Mouse (Mus musculus): ENCODE measurements around the gene Olfr91. TPM values are rescaled to one million over a fixed set of nuclear protein-coding genes. Genes with fewer than 3 reads are reported as not detected.
A peak's percentile ranks its signal among the peaks of the same experiment; 100 is the strongest.

Olfr91 gene
- polyA plus RNA-seq, 1 experiment from 2014 or later: not detected

GRCm38 (mm10) chr17:37049570-37050310 lies 48.3 kb downstream of the Olfr91 start:
- Histone ChIP-seq H3K4me1 (replicated peaks; ENCODE audit: control insufficient read depth, insufficient read depth, low read length) (peaks cover 49% of the 10 kb centered on the region), H3K9me3 (ENCODE audit: control insufficient read depth, low read length) (no peaks in the 10 kb centered on the region), H3K27me3 (ENCODE audit: control insufficient read depth, insufficient read depth, low read length) (no peaks in the 10 kb centered on the region), H3K27ac (peak overlapping the region; percentile 85), H3K9ac (peak overlapping the region; percentile 87), H3K36me3 (replicated peaks; ENCODE audit: control insufficient read depth, insufficient read depth) (peaks cover 17% of the 10 kb centered on the region), H3K4me2 (replicated peaks) (peak overlapping the region; percentile 89), H3K4me3 (replicated peaks; ENCODE audit: low read length) (peak overlapping the region; percentile 96)
- DNase-seq (ENCODE audit: low spot score): peak; percentile 73
- 2% methylated on average over 39 of the region's 39 CpGs for WGBS
- ATAC-seq (ENCODE audit: low FRiP score): peak; percentile 15; the same call in 1 of the 2 replicates

GRCm38 (mm10) chr17:37048383-37048782 lies 49.7 kb downstream of the Olfr91 start:
- Histone ChIP-seq H3K36me3 (replicated peaks; ENCODE audit: control insufficient read depth, insufficient read depth) (peaks cover 3% of the 10 kb centered on the region), H3K27ac (no peak overlapping the region), H3K4me3 (replicated peaks; ENCODE audit: low read length) (peak overlapping the region; percentile 96), H3K27me3 (ENCODE audit: control insufficient read depth, insufficient read depth, low read length) (no peaks in the 10 kb centered on the region), H3K4me1 (replicated peaks; ENCODE audit: control insufficient read depth, insufficient read depth, low read length) (peaks cover 51% of the 10 kb centered on the region), H3K4me2 (replicated peaks) (peak overlapping the region; percentile 89), H3K9me3 (ENCODE audit: control insufficient read depth, low read length) (no peaks in the 10 kb centered on the region), H3K9ac (peak overlapping the region; percentile 62)
- 57% methylated on average over 7 of the region's 7 CpGs for WGBS
- ATAC-seq (ENCODE audit: low FRiP score): no peak
- DNase-seq (ENCODE audit: low spot score): no peak

DNA sequence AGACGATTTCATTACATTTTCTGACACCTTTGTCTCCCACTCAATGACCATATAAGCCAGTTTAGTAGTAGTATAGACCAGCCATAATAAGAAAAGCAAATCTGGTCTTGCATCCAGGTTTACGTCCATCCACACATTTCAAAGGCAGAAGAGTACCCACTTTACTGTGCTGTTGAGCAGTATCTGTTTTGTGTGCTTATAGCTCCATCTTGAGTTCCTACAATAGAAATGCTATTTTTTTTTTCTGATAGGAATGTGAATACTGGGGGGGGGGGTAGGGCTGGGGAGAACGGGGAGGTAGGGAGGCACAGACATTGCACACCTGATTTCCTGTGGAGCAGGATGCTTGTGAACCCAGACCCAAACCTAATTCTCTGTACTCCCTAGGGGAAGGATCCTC lies 50.1 kb downstream of the Olfr91 start:
- peaks cover 51% of the 10 kb centered on the region for H3K4me1 ChIP-seq (replicated peaks; ENCODE audit: control insufficient read depth, insufficient read depth, low read length)

DNA sequence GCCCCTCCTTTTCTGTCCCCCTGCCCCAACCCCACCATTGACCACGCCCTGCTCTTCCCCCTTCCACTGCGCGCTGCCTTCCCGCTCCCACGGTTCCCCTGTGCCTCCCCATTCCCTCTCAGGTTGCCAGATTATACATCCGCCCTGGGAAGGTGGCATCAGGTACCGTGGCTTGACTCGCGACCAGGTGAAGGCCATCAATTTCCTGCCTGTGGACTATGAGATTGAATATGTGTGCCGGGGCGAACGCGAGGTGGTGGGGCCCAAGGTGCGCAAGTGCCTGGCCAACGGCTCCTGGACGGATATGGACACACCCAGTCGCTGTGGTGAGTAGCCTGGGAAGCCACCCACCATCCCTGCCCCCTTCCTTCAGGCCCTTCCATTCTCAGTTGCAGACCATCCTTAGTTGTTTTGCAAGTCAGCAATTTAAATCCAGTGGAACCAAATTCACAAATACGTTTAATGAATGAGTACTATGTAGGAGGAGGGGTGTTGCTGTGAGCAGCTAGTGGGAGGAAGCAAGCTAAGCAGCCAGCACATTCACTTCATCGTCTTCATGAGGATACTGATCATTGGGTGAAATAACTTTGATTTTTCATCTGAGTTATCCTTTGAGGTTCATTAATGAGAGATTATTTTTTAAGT lies 50.6 kb downstream of the Olfr91 start:
- Histone ChIP-seq H3K36me3 (replicated peaks; ENCODE audit: control insufficient read depth, insufficient read depth) (no peaks in the 10 kb centered on the region; the same call in 1 of the 2 replicates), H3K4me2 (replicated peaks) (peak overlapping the region; percentile 89), H3K4me1 (replicated peaks; ENCODE audit: control insufficient read depth, insufficient read depth, low read length) (peaks cover 48% of the 10 kb centered on the region), H3K9ac (peak overlapping the region; percentile 99), H3K4me3 (replicated peaks; ENCODE audit: low read length) (peak overlapping the region; percentile 96), H3K9me3 (ENCODE audit: control insufficient read depth, low read length) (no peaks in the 10 kb centered on the region), H3K27ac (peak overlapping the region; percentile 97), H3K27me3 (ENCODE audit: control insufficient read depth, insufficient read depth, low read length) (no peaks in the 10 kb centered on the region)
- 15% methylated on average over 19 of the region's 19 CpGs for WGBS
- DNase-seq (ENCODE audit: low spot score): no peak
- no peak for ATAC-seq (ENCODE audit: low FRiP score)

More for the DNA sequence above, 50.1 kb downstream of the Olfr91 start:
- peak overlapping the region; percentile 99 for H3K9ac ChIP-seq
- peak overlapping the region; percentile 96 for H3K4me3 ChIP-seq (replicated peaks; ENCODE audit: low read length)
- H3K27me3 ChIP-seq (ENCODE audit: control insufficient read depth, insufficient read depth, low read length): no peaks in the 10 kb centered on the region
- peak overlapping the region; percentile 89 for H3K4me2 ChIP-seq (replicated peaks)
- H3K9me3 ChIP-seq (ENCODE audit: control insufficient read depth, low read length): no peaks in the 10 kb centered on the region
- ATAC-seq (ENCODE audit: low FRiP score): no peak
- peak overlapping the region; percentile 97 for H3K27ac ChIP-seq
- no peaks in the 10 kb centered on the region; the same call in 1 of the 2 replicates for H3K36me3 ChIP-seq (replicated peaks; ENCODE audit: control insufficient read depth, insufficient read depth)
- DNase-seq (ENCODE audit: low spot score): peak; percentile 67
- WGBS: 22% methylated on average over 3 of the region's 3 CpGs

GRCm38 (mm10) chr17:37046312-37047112 lies 51.6 kb downstream of the Olfr91 start:
- H3K27me3 ChIP-seq (ENCODE audit: control insufficient read depth, insufficient read depth, low read length): no peaks in the 10 kb centered on the region
- peak overlapping the region; percentile 89 for H3K4me2 ChIP-seq (replicated peaks)
- H3K9ac ChIP-seq: peak overlapping the region; percentile 99
- H3K9me3 ChIP-seq (ENCODE audit: control insufficient read depth, low read length): no peaks in the 10 kb centered on the region
- H3K4me3 ChIP-seq (replicated peaks; ENCODE audit: low read length): peak overlapping the region; percentile 96
- H3K36me3 ChIP-seq (replicated peaks; ENCODE audit: control insufficient read depth, insufficient read depth): no peaks in the 10 kb centered on the region; the same call in 1 of the 2 replicates
- WGBS: under 1% methylated on average over 31 of the region's 58 CpGs
- H3K4me1 ChIP-seq (replicated peaks; ENCODE audit: control insufficient read depth, insufficient read depth, low read length): peaks cover 40% of the 10 kb centered on the region
- peak; percentile 51 for DNase-seq (ENCODE audit: low spot score)
- peak overlapping the region; percentile 97 for H3K27ac ChIP-seq
- ATAC-seq (ENCODE audit: low FRiP score): peak; percentile 52

DNA sequence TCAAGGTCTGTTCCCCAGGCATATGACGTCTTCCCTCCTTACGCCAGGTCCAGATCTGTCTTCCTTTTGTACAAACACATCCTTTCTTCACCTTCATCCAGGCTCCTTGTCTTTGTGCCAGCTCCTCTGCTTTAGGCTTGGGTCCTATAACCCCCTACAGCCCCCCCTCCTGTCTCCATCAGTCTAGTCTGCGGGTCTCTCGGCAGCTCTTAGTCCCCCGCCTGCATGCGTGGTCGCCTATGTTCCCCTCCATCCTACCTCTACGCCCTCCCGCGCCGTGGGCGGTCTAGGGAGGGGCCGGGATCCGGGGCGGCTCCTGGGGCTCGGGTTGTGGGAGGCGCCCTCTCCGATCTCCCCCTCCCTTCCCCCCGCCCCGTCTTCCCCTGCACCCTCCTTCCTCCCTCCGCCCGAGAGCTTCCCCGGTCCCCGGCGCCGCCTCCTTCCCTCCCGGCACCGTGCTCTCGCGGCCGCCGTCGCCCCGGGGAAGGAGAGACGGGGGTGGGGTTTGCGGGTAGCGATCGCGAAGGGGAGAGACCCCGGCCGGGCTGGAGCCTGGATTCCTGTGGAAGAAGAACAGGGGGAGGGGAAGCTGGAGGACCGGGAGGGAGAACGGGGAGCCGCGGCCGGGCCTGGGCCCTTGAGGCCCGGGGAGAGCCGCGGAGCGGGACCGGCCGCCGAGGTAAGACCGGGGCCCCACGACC lies 52.3 kb downstream of the Olfr91 start, which contains the start of gene Gabbr1:
Gene Gabbr1 (plus strand): TSS at position 356 of the 701 bp plus-strand sequence.
- peak; percentile 81 for DNase-seq (ENCODE audit: low spot score)
- peaks cover 35% of the 10 kb centered on the region for H3K4me1 ChIP-seq (replicated peaks; ENCODE audit: control insufficient read depth, insufficient read depth, low read length)
- H3K9ac ChIP-seq: peak within 1 kb of the TSS; percentile 99
- whole genome bisulfite sequencing: 0% methylated on average over 47 of the region's 55 CpGs
- no peaks in the 10 kb centered on the region for H3K27me3 ChIP-seq (ENCODE audit: control insufficient read depth, insufficient read depth, low read length)
- no peaks in the 10 kb centered on the region for H3K9me3 ChIP-seq (ENCODE audit: control insufficient read depth, low read length)
- H3K4me2 ChIP-seq (replicated peaks): peak within 1 kb of the TSS; percentile 89
- H3K36me3 ChIP-seq (replicated peaks; ENCODE audit: control insufficient read depth, insufficient read depth): no peaks in the 10 kb centered on the region; the same call in 1 of the 2 replicates
- H3K4me3 ChIP-seq (replicated peaks; ENCODE audit: low read length): peak within 1 kb of the TSS; percentile 96
- peak within 1 kb of the TSS; percentile 97 for H3K27ac ChIP-seq
- ATAC-seq (ENCODE audit: low FRiP score): peak; percentile 82

DNA sequence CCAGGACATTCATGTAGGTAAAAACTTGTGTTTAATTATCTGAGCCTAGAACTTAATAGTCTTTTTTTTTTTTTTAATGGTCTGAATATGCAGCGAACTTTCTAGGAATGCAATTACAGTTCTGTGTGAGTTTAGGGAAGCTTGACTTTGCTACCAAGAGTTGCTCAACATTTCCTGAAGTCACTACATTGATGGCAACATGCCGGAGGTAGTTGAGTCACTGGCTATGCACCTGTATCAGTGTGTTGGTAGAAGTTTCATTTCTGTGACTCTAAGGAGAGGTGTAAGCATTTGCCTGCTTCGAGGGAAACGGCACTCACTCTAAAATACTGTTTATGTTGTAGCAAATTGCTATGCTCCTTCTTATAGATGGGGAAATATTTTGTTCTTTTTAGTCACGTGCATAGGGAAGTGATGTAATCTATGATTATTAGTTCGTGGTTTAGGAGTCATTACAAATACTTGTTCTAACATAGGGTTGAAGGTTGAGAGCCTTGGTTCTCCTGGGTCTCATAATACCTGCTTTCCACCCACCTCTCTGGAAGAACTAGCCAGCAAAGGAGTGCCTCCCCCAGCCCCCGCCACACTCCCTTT lies 53.3 kb downstream of the Olfr91 start:
- Histone ChIP-seq H3K4me1 (replicated peaks; ENCODE audit: control insufficient read depth, insufficient read depth, low read length) (peaks cover 30% of the 10 kb centered on the region), H3K4me2 (replicated peaks) (peak overlapping the region; percentile 89), H3K36me3 (replicated peaks; ENCODE audit: control insufficient read depth, insufficient read depth) (no peaks in the 10 kb centered on the region; the same call in 1 of the 2 replicates), H3K9ac (peak overlapping the region; percentile 99), H3K27ac (peak overlapping the region; percentile 97), H3K4me3 (replicated peaks; ENCODE audit: low read length) (peak overlapping the region; percentile 96), H3K27me3 (ENCODE audit: control insufficient read depth, insufficient read depth, low read length) (no peaks in the 10 kb centered on the region), H3K9me3 (ENCODE audit: control insufficient read depth, low read length) (no peaks in the 10 kb centered on the region)
- ATAC-seq (ENCODE audit: low FRiP score): no peak
- no peak for DNase-seq (ENCODE audit: low spot score)
- WGBS: 83% methylated on average over 7 of the region's 7 CpGs

Data from hindbrain, embryonic 14.5 days (tissue).